Mouse (Mus musculus) cerebellum, adult 2 months (tissue): ENCODE measurements around the gene Psmd7. TPM values are rescaled to one million over a fixed set of nuclear protein-coding genes. Genes with fewer than 3 reads are reported as not detected.

ENCODE experiments used
- DNase-seq, 2 experiments: peaks; one replicate each; pipeline ENCODE4 v3.0.0; 2021
- H3K27ac ChIP-seq: fragments of 200-500 bp; 2 replicates; pipeline ENCODE4 v1.5.1; 2012; ENCODE audit warnings: low read length, control low read depth, inconsistent platforms; ENCODE audit not compliant: insufficient read depth
- H3K27me3 ChIP-seq: fragments of 200-500 bp; 2 replicates; pipeline ENCODE4 v1.6.1; 2012; ENCODE audit warnings: inconsistent platforms, mild to moderate bottlenecking, low read length, moderate library complexity; ENCODE audit not compliant: control insufficient read depth, insufficient read depth
- H3K4me1 ChIP-seq: fragments of 200-500 bp; 2 replicates; pipeline ENCODE4 v1.6.1; 2011; ENCODE audit warnings: low read length; ENCODE audit not compliant: control insufficient read depth, insufficient read depth
- H3K4me3 ChIP-seq: fragments of 200-500 bp; replicated peaks from 2 replicates; pipeline ENCODE3; 2011; ENCODE audit warnings: mild to moderate bottlenecking, low read depth, low read length, control low read depth; ENCODE audit not compliant: insufficient read depth
- CTCF ChIP-seq: fragments of 200-500 bp; IDR thresholded peaks from 2 replicates; pipeline ENCODE4 v1.5.1; 2011; ENCODE audit warnings: low read depth, mild to moderate bottlenecking, control low read depth, low read length, moderate library complexity, borderline replicate concordance; ENCODE audit not compliant: insufficient read depth
- POLR2A ChIP-seq: fragments of 200-500 bp; IDR thresholded peaks from 2 replicates; pipeline ENCODE4 v1.6.1; 2011; ENCODE audit warnings: low read length, control low read depth, borderline replicate concordance; ENCODE audit not compliant: insufficient read depth
- WGBS: fragments of 180-500 bp; shearing (Covaris S2); methylation state at CpG from one replicate; pipeline ENCODE4 v1.1.7; 2018; 5-methylcytosine and 5-hydroxymethylcytosine counted together
- polyA plus RNA-seq: library from polyadenylated mRNA; depleted of rRNA; stranded (reverse); fragments of >200 nt; gene quantifications from 2 replicates; pipeline ENCODE4 v1.2.3, GENCODE M21; 2012

The Psmd7 gene
- polyA plus RNA-seq, 1 experiment = 116 TPM

- 7% methylated on average over 10 of the region's 10 CpGs for WGBS
- Histone ChIP-seq H3K27ac (no peak overlapping the region), H3K27me3 (no peaks in the 10 kb centered on the region), H3K4me3 (no peak overlapping the region), H3K4me1 (no peaks in the 10 kb centered on the region)
- TF ChIP-seq POLR2A (no peak), CTCF (peak; percentile 72)
- DNase-seq = peak; percentile 67 to 76
Measured at GRCm38 (mm10) chr8:107576702-107577101, 11.6 kb downstream of the Psmd7 start.

- TF ChIP-seq POLR2A (no peak), CTCF (no peak)
Measured at GRCm38 (mm10) chr8:107574771-107575170, 13.5 kb downstream of the Psmd7 start.

GRCm38 (mm10) chr8:107572497-107572896 lies 15.8 kb downstream of the Psmd7 start:
- WGBS = 59% methylated on average over 4 of the region's 4 CpGs
- no peak overlapping the region for H3K27ac ChIP-seq
- no peak for TF ChIP-seq POLR2A
- peak; percentile 61 for TF ChIP-seq CTCF
- no peaks in the 10 kb centered on the region for H3K4me1 ChIP-seq
- no peak overlapping the region for H3K4me3 ChIP-seq
- no peaks in the 10 kb centered on the region for H3K27me3 ChIP-seq
- peak; percentile 29 to 33 for DNase-seq

More at GRCm38 (mm10) chr8:107574771-107575170, 13.5 kb downstream of the Psmd7 start:
- Histone ChIP-seq H3K27ac (no peak overlapping the region), H3K4me3 (no peak overlapping the region), H3K4me1 (no peaks in the 10 kb centered on the region), H3K27me3 (no peaks in the 10 kb centered on the region)
- no peak for DNase-seq
- WGBS = 60% methylated on average over 3 of the region's 3 CpGs

- WGBS = 85% methylated on average over 7 of the region's 7 CpGs
- DNase-seq = no peak
- H3K27me3 ChIP-seq = no peaks in the 10 kb centered on the region
- H3K27ac ChIP-seq = no peak overlapping the region
- no peak overlapping the region for H3K4me3 ChIP-seq
- TF ChIP-seq POLR2A = no peak
- TF ChIP-seq CTCF = no peak
- H3K4me1 ChIP-seq = no peaks in the 10 kb centered on the region
Measured at GRCm38 (mm10) chr8:107571486-107572135, 16.7 kb downstream of the Psmd7 start.

GRCm38 (mm10) chr8:107571046-107571445 lies 17.2 kb downstream of the Psmd7 start:
- WGBS = 82% methylated on average over 2 of the region's 2 CpGs
- Histone ChIP-seq H3K4me3 (no peak overlapping the region), H3K4me1 (no peaks in the 10 kb centered on the region), H3K27ac (no peak overlapping the region), H3K27me3 (no peaks in the 10 kb centered on the region)
- TF ChIP-seq CTCF = no peak
- DNase-seq = no peak

GRCm38 (mm10) chr8:107562164-107562563 lies 26.1 kb downstream of the Psmd7 start:
- no peak overlapping the region for H3K4me3 ChIP-seq
- no peak overlapping the region for H3K27ac ChIP-seq
- no peaks in the 10 kb centered on the region for H3K4me1 ChIP-seq
- WGBS = 85% methylated on average over 9 of the region's 9 CpGs
- H3K27me3 ChIP-seq = no peaks in the 10 kb centered on the region
- TF ChIP-seq POLR2A = no peak
- no peak for TF ChIP-seq CTCF
- no peak for DNase-seq

- TF ChIP-seq CTCF (no peak), POLR2A (no peak)
- WGBS = 58% methylated on average over 16 of the region's 16 CpGs
- no peak for DNase-seq
- H3K27me3 ChIP-seq = no peaks in the 10 kb centered on the region
- no peak overlapping the region for H3K27ac ChIP-seq
- no peaks in the 10 kb centered on the region for H3K4me1 ChIP-seq
- no peak overlapping the region for H3K4me3 ChIP-seq
Measured at GRCm38 (mm10) chr8:107560820-107561536, 27.3 kb downstream of the Psmd7 start.

GRCm38 (mm10) chr8:107556511-107556936 lies 31.7 kb downstream of the Psmd7 start:
- H3K27me3 ChIP-seq = no peaks in the 10 kb centered on the region
- 13% methylated on average over 12 of the region's 12 CpGs for WGBS

More at GRCm38 (mm10) chr8:107556511-107556936, 31.7 kb downstream of the Psmd7 start:
- H3K4me1 ChIP-seq = no peaks in the 10 kb centered on the region
- TF ChIP-seq CTCF (no peak), POLR2A (no peak)
- H3K27ac ChIP-seq = no peak overlapping the region
- DNase-seq = peak in 1 of 2 experiments; percentile 25
- no peak overlapping the region for H3K4me3 ChIP-seq
